Mouse (Mus musculus) C2C12 (cell line): ENCODE measurements around the gene Arhgap33.

Source experiments
- CTCF ChIP-seq: IDR thresholded peaks from one replicate; pipeline ENCODE4 v1.5.1; 2011; ENCODE audit not compliant: control insufficient read depth, insufficient read depth, insufficient read length
- FOSL1 ChIP-seq: IDR thresholded peaks from one replicate; pipeline ENCODE4 v1.8.0; 2011; ENCODE audit warnings: mild to moderate bottlenecking, low read length; ENCODE audit not compliant: poor library complexity, insufficient read depth, severe bottlenecking
- MAX ChIP-seq: IDR thresholded peaks from one replicate; pipeline ENCODE4 v1.6.1; 2011; ENCODE audit warnings: mild to moderate bottlenecking, control low read depth

DNA sequence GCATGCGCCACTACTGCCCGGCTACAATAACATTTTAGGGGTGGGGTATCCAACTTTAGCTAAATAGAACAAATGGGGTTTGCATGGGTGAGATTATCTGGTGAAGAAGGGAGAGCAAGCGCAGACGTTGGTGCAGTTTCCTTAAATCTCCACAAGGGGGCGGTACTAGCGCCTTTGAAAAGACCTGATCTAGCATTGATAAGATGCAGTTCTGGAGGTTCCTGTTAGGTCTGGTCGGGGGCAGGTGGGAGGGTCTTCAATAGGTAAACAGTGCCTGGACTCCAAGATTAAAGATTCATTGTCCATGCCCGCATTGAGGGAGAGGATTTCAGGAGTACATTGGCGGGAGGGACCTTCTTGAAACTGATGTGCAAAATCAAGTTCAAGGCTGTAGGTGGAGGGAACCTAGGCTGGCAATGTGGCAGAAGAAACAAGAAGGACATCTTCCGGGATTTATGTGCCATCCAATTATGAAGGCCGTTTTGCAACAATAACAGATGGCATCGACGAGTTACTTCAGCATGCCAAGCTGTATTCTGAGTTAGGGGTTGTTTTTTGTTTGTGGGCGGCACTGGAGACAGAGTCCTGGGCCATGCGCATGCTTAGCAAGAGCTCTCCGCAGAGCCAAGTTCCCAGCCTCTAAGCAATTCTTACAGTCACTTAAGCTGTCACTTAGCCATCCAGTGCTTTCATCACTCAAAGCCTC, 44.5 kb downstream of the Arhgap33 start:
- TF ChIP-seq CTCF, result peak; percentile 5
- TF ChIP-seq MAX, result no peak
- no peak for TF ChIP-seq FOSL1
